16 mouse cellular contexts compared by ENCODE assay signal in genomic region chr10:109718808-109719207, GRCm38 (mm10).
"Had no signal": no experiment of that assay in that cellular context is flagged by ENCODE, and none has a peak within 500 bp of the region (broad histone marks: within the 10 kb centered on the region; RNA-seq: fewer than 3 reads in every experiment).

No protein-coding gene starts in this region.

- H3K9ac ChIP-seq: lung, embryonic 14.5 days; midbrain, embryonic 12.5 days; neural tube, embryonic 12.5 days; stomach, embryonic 15.5 days had no signal

- ATAC-seq: midbrain, embryonic 16.5 days had no signal

- H3K27me3 ChIP-seq: midbrain, embryonic 12.5 days; neural tube, embryonic 12.5 days; stomach, embryonic 15.5 days had no signal

- H3K4me1 ChIP-seq: neural tube, embryonic 12.5 days; stomach, embryonic 15.5 days had no signal

- H3K27ac ChIP-seq: midbrain, embryonic 10.5 days; midbrain, embryonic 12.5 days; neural tube, embryonic 12.5 days; stomach, embryonic 15.5 days; stomach, postnatal 0 days had no signal

- H3K4me3 ChIP-seq: midbrain, embryonic 10.5 days; midbrain, embryonic 12.5 days; myocyte; neural tube, embryonic 12.5 days; stomach, embryonic 15.5 days had no signal

- H3K36me3 ChIP-seq: midbrain, embryonic 10.5 days; midbrain, embryonic 12.5 days; stomach, embryonic 15.5 days had no signal

- DNase-seq: lung, adult 18-20 months; lung, embryonic 14.5 days; lung, postnatal 10 days; lung, postnatal 4 days; midbrain, embryonic 14.5 days; right cerebral cortex, postnatal 14 days; thymus, adult 2 months; thymus, postnatal 25 days; thymus, postnatal 4 days had no signal

- H3K4me2 ChIP-seq: lung, embryonic 14.5 days; midbrain, embryonic 12.5 days; neural tube, embryonic 12.5 days; stomach, embryonic 15.5 days had no signal

- H3K9me3 ChIP-seq: midbrain, embryonic 10.5 days; midbrain, embryonic 12.5 days; neural tube, embryonic 12.5 days; stomach, embryonic 15.5 days had no signal
